Mouse (Mus musculus) heart, embryonic 11.5 days (tissue): ENCODE results near the gene Dock4. TPM values are rescaled to one million over a fixed set of nuclear protein-coding genes. Genes with fewer than 3 reads are reported as not detected.

Experiments used
- ATAC-seq: fragments of 200-750 bp; cut with Nextera tagmentation; replicated peaks from 2 replicates; pipeline ENCODE4 v1.8.0; 2017; ENCODE audit warnings: moderate library complexity; ENCODE audit not compliant: insufficient number of reproducible peaks, low FRiP score, low TSS enrichment
- H3K27ac ChIP-seq: fragments of 300-500 bp; sonication (generic); 2 replicates; pipeline ENCODE4 v1.5.1; 2014; ENCODE audit warnings: mild to moderate bottlenecking, low read depth, low read length
- H3K27me3 ChIP-seq: fragments of 300-500 bp; sonication (generic); 2 replicates; pipeline ENCODE4 v1.6.1; 2014; ENCODE audit warnings: mild to moderate bottlenecking, low read length, mixed read lengths; ENCODE audit not compliant: control insufficient read depth, insufficient read depth
- H3K36me3 ChIP-seq: fragments of 300-500 bp; sonication (generic); 2 replicates; pipeline ENCODE4 v1.6.1; 2014; ENCODE audit warnings: mild to moderate bottlenecking, low read length, moderate library complexity, mixed read lengths; ENCODE audit not compliant: control insufficient read depth, insufficient read depth
- H3K4me1 ChIP-seq: fragments of 300-500 bp; sonication (generic); 2 replicates; pipeline ENCODE4 v1.6.1; 2014; ENCODE audit warnings: low read length; ENCODE audit not compliant: control insufficient read depth, insufficient read depth
- H3K4me2 ChIP-seq: fragments of 300-500 bp; sonication (generic); 2 replicates; pipeline ENCODE4 v1.6.1; 2014; ENCODE audit warnings: mild to moderate bottlenecking, moderate library complexity
- H3K4me3 ChIP-seq: fragments of 300-500 bp; sonication (generic); 2 replicates; pipeline ENCODE4 v1.5.1; 2014; ENCODE audit warnings: low read depth, low read length
- H3K9ac ChIP-seq: fragments of 300-500 bp; sonication (generic); 2 replicates; pipeline ENCODE4 v1.6.1; 2014; ENCODE audit warnings: mild to moderate bottlenecking, low read depth, low read length, moderate library complexity
- H3K9me3 ChIP-seq: fragments of 300-500 bp; sonication (generic); replicated peaks from 2 replicates; pipeline ENCODE4 v1.6.1; 2016; ENCODE audit warnings: low read length; ENCODE audit not compliant: control insufficient read depth
- WGBS: fragments of 180-500 bp; shearing (Covaris S2); extraction: QIAGEN DNeasy Blood & Tissue Kit; methylation state at CpG from one replicate; pipeline ENCODE4 v1.1.7; 2014; ENCODE audit not compliant: insufficient replicate concordance; 5-methylcytosine and 5-hydroxymethylcytosine counted together
- polyA plus RNA-seq: library from polyadenylated mRNA; unstranded; fragments of >200 nt; fragmentation: Nextera tagmentation; extraction: Ambion mirVana; gene quantifications from 2 replicates; pipeline ENCODE4 v1.2.1, GENCODE M21; 2014

Gene Dock4
- polyA plus RNA-seq, 1 experiment from 2014 or later: 8.1 TPM

GRCm38 (mm10) chr12:40537826-40538225 lies 92.1 kb downstream of the Dock4 start:
- Histone ChIP-seq H3K4me2 (no peak overlapping the region), H3K9ac (no peak overlapping the region), H3K36me3 (no peaks in the 10 kb centered on the region), H3K4me1 (0 out of 2 replicates have a peak, but pooled peaks cover 2% of the 10 kb centered on the region), H3K9me3 (no peaks in the 10 kb centered on the region), H3K4me3 (no peak overlapping the region), H3K27me3 (no peaks in the 10 kb centered on the region), H3K27ac (no peak overlapping the region)
- WGBS: 79% methylated on average over 1 of the region's 1 CpGs
- no peak for ATAC-seq

GRCm38 (mm10) chr12:40538318-40538717 lies 92.6 kb downstream of the Dock4 start:
- Histone ChIP-seq H3K9ac (no peak overlapping the region), H3K9me3 (no peaks in the 10 kb centered on the region), H3K4me2 (no peak overlapping the region), H3K4me3 (no peak overlapping the region), H3K36me3 (no peaks in the 10 kb centered on the region), H3K27me3 (no peaks in the 10 kb centered on the region), H3K4me1 (0 out of 2 replicates have a peak, but pooled peaks cover 2% of the 10 kb centered on the region), H3K27ac (no peak overlapping the region)
- ATAC-seq: no peak
- 84% methylated on average over 6 of the region's 6 CpGs for WGBS

GRCm38 (mm10) chr12:40538780-40539179 lies 93.0 kb downstream of the Dock4 start:
- 87% methylated on average over 6 of the region's 6 CpGs for WGBS
- ATAC-seq: no peak
- Histone ChIP-seq H3K36me3 (no peaks in the 10 kb centered on the region), H3K9me3 (no peaks in the 10 kb centered on the region), H3K4me3 (no peak overlapping the region), H3K4me2 (no peak overlapping the region), H3K9ac (no peak overlapping the region), H3K27me3 (no peaks in the 10 kb centered on the region), H3K27ac (no peak overlapping the region), H3K4me1 (0 out of 2 replicates have a peak, but pooled peaks cover 2% of the 10 kb centered on the region)

GRCm38 (mm10) chr12:40544273-40544672 lies 98.5 kb downstream of the Dock4 start:
- Histone ChIP-seq H3K27me3 (no peaks in the 10 kb centered on the region), H3K36me3 (no peaks in the 10 kb centered on the region), H3K4me1 (no peaks in the 10 kb centered on the region), H3K27ac (no peak overlapping the region), H3K4me2 (no peak overlapping the region), H3K4me3 (no peak overlapping the region), H3K9me3 (no peaks in the 10 kb centered on the region), H3K9ac (no peak overlapping the region)
- ATAC-seq: no peak
- 79% methylated on average over 3 of the region's 3 CpGs for WGBS

GRCm38 (mm10) chr12:40546827-40547226 lies 101.1 kb downstream of the Dock4 start:
- Histone ChIP-seq H3K4me1 (no peaks in the 10 kb centered on the region), H3K9me3 (no peaks in the 10 kb centered on the region), H3K36me3 (no peaks in the 10 kb centered on the region), H3K4me3 (no peak overlapping the region), H3K9ac (no peak overlapping the region), H3K27me3 (no peaks in the 10 kb centered on the region), H3K27ac (no peak overlapping the region), H3K4me2 (no peak overlapping the region)
- ATAC-seq: no peak
- 49% methylated on average over 5 of the region's 5 CpGs for WGBS

GRCm38 (mm10) chr12:40551317-40551716 lies 105.6 kb downstream of the Dock4 start:
- no peak overlapping the region for H3K27ac ChIP-seq
- H3K9ac ChIP-seq: no peak overlapping the region
- no peak for ATAC-seq
- H3K9me3 ChIP-seq: no peaks in the 10 kb centered on the region
- 86% methylated on average over 3 of the region's 3 CpGs for WGBS
- H3K27me3 ChIP-seq: no peaks in the 10 kb centered on the region
- H3K4me2 ChIP-seq: no peak overlapping the region
- no peaks in the 10 kb centered on the region for H3K4me1 ChIP-seq
- no peaks in the 10 kb centered on the region for H3K36me3 ChIP-seq
- no peak overlapping the region for H3K4me3 ChIP-seq

GRCm38 (mm10) chr12:40552201-40552600 lies 106.4 kb downstream of the Dock4 start:
- no peak overlapping the region for H3K4me3 ChIP-seq
- no peak overlapping the region for H3K27ac ChIP-seq
- 57% methylated on average over 1 of the region's 1 CpGs for WGBS
- H3K27me3 ChIP-seq: no peaks in the 10 kb centered on the region
- no peak overlapping the region for H3K9ac ChIP-seq
- H3K9me3 ChIP-seq: no peaks in the 10 kb centered on the region
- no peaks in the 10 kb centered on the region for H3K4me1 ChIP-seq
- no peak overlapping the region for H3K4me2 ChIP-seq
- no peaks in the 10 kb centered on the region for H3K36me3 ChIP-seq
- ATAC-seq: no peak

- no peak for ATAC-seq
- Histone ChIP-seq H3K27ac (no peak overlapping the region), H3K9me3 (no peaks in the 10 kb centered on the region), H3K27me3 (no peaks in the 10 kb centered on the region), H3K4me1 (no peaks in the 10 kb centered on the region), H3K4me2 (no peak overlapping the region), H3K9ac (no peak overlapping the region), H3K36me3 (no peaks in the 10 kb centered on the region), H3K4me3 (no peak overlapping the region)
- 84% methylated on average over 2 of the region's 2 CpGs for WGBS
Observed at GRCm38 (mm10) chr12:40553929-40554328, 108.2 kb downstream of the Dock4 start.

- Histone ChIP-seq H3K27me3 (no peaks in the 10 kb centered on the region), H3K36me3 (no peaks in the 10 kb centered on the region), H3K4me1 (no peaks in the 10 kb centered on the region), H3K9me3 (no peaks in the 10 kb centered on the region), H3K9ac (no peak overlapping the region), H3K4me2 (no peak overlapping the region), H3K4me3 (no peak overlapping the region), H3K27ac (no peak overlapping the region)
- WGBS: 81% methylated on average over 6 of the region's 6 CpGs
- ATAC-seq: no peak
Observed at GRCm38 (mm10) chr12:40554941-40555511, 109.3 kb downstream of the Dock4 start.
